Mouse (Mus musculus): ENCODE measurements around the gene Htr3b.

Htr3b gene

GRCm38 (mm10) chr9:48928781-48929180, 36.0 kb downstream of the Htr3b start:
- no peak for DNase-seq (ENCODE audit: low spot score in 2 of 2)

DNA sequence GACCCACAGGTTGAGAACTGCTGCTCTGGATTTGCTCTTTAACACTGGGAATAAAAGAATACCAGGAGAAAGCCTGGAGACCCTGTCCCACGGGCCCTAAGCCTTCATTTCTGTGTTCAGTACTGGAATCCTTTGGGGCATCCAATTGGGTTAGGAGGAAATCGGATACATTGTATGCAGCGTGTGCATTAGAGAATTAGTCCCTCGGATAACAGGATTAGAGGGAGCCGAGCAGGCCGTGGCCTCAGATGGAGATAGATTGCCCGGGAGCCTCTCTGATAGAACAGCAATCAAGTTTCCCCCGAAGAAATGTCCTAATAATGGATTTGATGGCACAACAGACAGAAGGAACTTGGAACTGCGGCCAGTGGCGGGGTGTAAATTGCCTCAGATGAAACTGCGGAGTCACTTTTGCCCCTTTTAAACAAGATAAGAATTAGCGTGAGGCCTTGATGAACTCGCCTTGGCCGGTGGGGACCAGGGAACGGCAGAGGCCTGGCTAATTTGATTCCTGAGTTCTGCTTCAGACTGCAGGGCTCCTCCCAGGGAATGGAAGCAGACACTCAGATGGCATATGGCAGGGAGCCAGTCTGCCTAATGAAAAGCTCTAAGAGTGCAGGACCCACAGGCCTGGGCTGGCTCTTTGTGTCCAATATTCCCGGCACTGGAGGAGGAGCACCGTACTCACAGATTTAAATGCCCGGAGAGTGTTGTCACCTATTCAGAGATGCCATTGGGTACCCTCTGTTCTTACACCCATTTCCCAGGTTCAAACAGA, 48.6 kb downstream of the Htr3b start:
- DNase-seq (ENCODE audit: low spot score in 2 of 2): no peak

DNA sequence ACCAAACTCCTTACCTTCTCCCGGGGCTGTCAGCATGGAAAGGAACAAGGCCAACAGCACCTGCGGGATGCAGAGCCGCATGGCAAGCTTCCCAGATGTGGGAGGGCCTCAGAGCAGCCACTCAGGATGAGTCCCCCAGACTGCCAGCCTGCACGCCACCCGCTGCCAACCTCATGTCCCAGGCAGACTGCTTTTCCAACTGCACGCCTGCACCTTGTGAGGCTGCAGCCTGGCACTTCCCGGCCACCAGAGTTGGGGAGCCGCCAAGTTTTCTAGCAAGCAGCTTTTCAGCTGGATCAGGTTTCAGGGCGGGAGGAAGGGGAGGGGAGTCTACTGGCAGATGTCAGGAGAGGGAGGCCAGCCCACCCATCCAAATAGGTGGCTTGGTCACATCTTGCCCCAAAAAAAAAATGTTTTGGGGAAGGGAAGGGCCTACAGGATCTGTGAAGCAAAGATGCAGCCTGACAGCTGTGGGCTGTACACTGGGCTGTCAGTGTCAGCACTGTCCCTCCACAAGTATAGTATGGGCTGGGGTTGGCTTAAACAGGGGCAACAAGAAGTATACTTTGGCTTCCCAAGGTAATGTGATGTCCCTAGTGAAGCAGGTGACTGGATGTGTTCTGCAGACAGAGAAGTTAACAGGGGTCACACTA, 53.8 kb downstream of the Htr3b start, which contains the start of gene Htr3a:
Gene Htr3a (minus strand): TSS at position 215 of the 653 bp plus-strand sequence.
- peak; percentile 48 to 50 for DNase-seq (ENCODE audit: low spot score in 2 of 2)

GRCm38 (mm10) chr9:48904421-48904820, 60.4 kb downstream of the Htr3b start:
- DNase-seq (ENCODE audit: low spot score in 2 of 2): no peak

- DNase-seq (ENCODE audit: low spot score in 2 of 2): no peak
Observed at GRCm38 (mm10) chr9:48903766-48904165, 61.0 kb downstream of the Htr3b start.

- DNase-seq (ENCODE audit: low spot score in 2 of 2): peak in 1 of 2 experiments; percentile 3
Observed at GRCm38 (mm10) chr9:48898551-48898950, 66.2 kb downstream of the Htr3b start.

DNA sequence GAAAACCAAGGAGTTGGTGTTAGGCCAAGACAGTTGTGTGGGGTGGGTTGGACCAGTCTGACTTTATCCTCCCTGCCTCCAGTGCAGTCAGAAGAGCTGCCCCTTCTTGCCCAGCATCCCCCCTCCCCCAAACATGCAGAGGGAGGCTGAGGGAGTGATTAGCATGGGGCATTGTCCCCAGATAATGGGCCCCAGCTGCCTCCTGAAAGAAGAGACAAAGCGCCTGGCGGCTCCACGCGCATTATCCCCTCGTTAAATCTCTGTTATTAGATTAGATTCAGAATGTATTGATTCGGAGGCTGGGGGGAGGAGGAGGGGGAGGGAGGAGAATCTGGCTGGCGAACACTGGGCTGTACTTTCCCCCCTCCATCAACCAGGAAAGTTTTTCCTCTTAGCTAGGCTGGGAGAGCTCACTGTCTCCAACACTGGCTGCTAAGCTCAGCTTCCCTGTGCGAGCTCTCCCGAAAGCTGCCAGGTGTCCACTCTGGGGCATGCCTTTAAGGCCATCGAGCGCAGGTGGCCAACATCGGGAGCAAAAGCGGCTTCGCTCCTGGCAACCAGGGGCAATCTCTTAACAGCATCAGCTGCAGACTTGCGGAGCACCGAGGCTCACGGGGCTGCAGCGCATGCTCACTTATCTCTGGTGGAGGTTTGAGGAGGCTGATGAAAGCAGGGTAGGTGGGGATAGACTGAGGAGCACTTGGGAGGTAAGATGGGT, 68.8 kb downstream of the Htr3b start:
- DNase-seq (ENCODE audit: low spot score in 2 of 2): no peak

DNA sequence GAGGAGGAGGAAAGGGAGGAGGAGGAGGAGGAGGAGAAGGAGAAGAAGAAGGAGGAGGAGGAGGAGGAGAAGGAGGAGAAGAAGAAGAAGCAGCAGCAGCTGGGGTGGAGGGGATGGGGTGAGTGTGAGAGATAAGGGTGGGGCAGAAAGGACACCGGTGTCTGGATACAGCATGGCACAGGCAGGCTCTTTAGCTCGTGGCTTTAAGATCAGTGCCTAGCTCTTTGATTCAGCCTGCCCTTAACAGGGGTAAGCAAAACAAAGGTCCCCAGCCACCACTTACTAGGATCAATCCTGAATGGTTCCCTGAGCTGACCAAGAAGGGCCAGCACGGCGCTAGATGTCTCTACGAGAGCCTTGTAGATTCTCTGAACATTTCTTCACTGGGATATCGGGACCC, 70.0 kb downstream of the Htr3b start:
- DNase-seq (ENCODE audit: low spot score in 2 of 2): no peak

GRCm38 (mm10) chr9:48893986-48894385, 70.8 kb downstream of the Htr3b start:
- peak in 1 of 2 experiments; percentile 57 for DNase-seq (ENCODE audit: low spot score in 2 of 2)

DNA sequence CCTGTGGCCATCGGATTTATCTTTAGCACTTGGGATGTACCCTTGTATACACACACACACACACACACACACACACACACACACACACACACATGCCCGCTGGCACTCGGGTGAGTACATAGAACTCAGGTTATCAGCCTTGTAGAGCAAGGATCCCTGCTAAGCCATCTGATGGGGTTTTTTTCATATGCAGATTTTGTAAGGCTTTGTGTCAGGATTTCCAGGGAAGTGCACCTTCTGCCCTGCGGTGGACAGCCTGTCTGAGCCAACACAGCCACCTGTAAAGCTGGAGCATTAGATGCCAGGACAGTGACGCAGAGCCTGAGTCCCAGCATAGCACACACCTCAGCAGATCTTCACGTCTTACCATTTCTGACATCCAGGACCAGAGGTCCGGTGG, 75.7 kb downstream of the Htr3b start:
- no peak for DNase-seq (ENCODE audit: low spot score in 2 of 2)

Measured in heart, adult 9 months (tissue).